Comparison of ENCODE assay signal across 23 mouse cellular contexts in the genomic region with DNA sequence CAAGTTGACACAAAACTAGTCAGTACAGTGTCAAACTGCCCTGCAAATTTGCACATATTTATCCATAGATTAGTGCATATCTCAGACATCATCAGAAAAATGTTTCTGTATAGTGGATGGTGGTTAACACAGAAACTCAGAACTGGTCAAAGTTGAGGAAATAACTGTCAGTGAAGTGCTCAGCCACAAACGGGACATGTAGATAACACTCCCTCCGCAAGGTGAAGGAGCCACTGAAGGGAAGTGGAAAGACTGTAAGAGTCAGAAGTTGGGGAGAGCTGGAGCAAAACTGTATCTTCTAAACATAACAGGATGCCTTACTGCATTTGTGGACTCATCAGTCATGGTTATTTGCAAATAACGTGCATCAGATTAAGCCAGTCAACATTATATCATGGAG. TPM values are rescaled to one million over a fixed set of nuclear protein-coding genes. Genes with fewer than 3 reads are reported as not detected.
DNase-seq lines count a peak whose midpoint lies in the region; ATAC-seq and TF ChIP-seq lines count a peak whose summit lies in the region.
"Had no signal": no experiment of that assay in that cellular context is flagged by ENCODE, and none has a peak within 500 bp of the region (broad histone marks: within the 10 kb centered on the region; RNA-seq: fewer than 3 reads in every experiment).

No protein-coding gene starts in this region.

- WGBS in liver, embryonic 13.5 days (ENCODE audit: insufficient replicate concordance): 12% methylated on average over 3 of the region's 3 CpGs

- H3K27me3 ChIP-seq in G1E (ENCODE audit: insufficient read depth, low read length): no peaks in the 10 kb centered on the region
- H3K27me3 ChIP-seq in liver, embryonic 13.5 days: no peaks in the 10 kb centered on the region
- H3K27me3 ChIP-seq: embryonic facial prominence, embryonic 13.5 days; forebrain, embryonic 12.5 days; heart, embryonic 12.5 days; hindbrain, embryonic 15.5 days; Patski had no signal

- DNase-seq in 416B (ENCODE audit: low read depth) (peak; percentile 85), G1E (ENCODE audit: low spot score) (no peak)
- DNase-seq in liver, embryonic 13.5 days: no peak
- no peak for DNase-seq in adrenal gland, adult 2 months
- DNase-seq in embryo, embryonic 9.5 days (ENCODE audit: extremely low spot score): no peak
- DNase-seq: adrenal gland, adult 8-10 months; adrenal gland, postnatal 36 days; cerebellum, adult 2 months; cerebellum, postnatal 10 days; gastrocnemius, postnatal 14 days; heart, postnatal 36 days had no signal

- no peak for TF ChIP-seq CTCF in G1E (IDR thresholded peaks at IDR 0.05; ENCODE audit: low read depth, low read length)

- no peaks in the 10 kb centered on the region for H3K9me3 ChIP-seq in G1E (replicated peaks)
- H3K9me3 ChIP-seq in liver, embryonic 13.5 days (replicated peaks): no peaks in the 10 kb centered on the region
- H3K9me3 ChIP-seq: embryonic facial prominence, embryonic 13.5 days; forebrain, embryonic 12.5 days; heart, embryonic 12.5 days; hindbrain, embryonic 15.5 days had no signal

- H3K27ac ChIP-seq in liver, embryonic 13.5 days: no peak overlapping the region
- H3K27ac ChIP-seq: embryonic facial prominence, embryonic 13.5 days; forebrain, embryonic 12.5 days; hindbrain, embryonic 15.5 days had no signal

- no peak overlapping the region for H3K4me2 ChIP-seq in liver, embryonic 13.5 days
- H3K4me2 ChIP-seq: embryonic facial prominence, embryonic 13.5 days; forebrain, embryonic 12.5 days; heart, embryonic 12.5 days; hindbrain, embryonic 15.5 days had no signal

- H3K4me1 ChIP-seq in G1E (ENCODE audit: insufficient read depth, low read depth, low read length): peaks cover 39% of the 10 kb centered on the region
- H3K4me1 ChIP-seq in liver, embryonic 13.5 days (replicated peaks): peaks cover 12% of the 10 kb centered on the region
- H3K4me1 ChIP-seq: embryonic facial prominence, embryonic 13.5 days; forebrain, embryonic 12.5 days; heart, embryonic 12.5 days; hindbrain, embryonic 15.5 days had no signal

- no peak overlapping the region for H3K4me3 ChIP-seq in G1E (ENCODE audit: low read depth, low read length)
- H3K4me3 ChIP-seq in liver, embryonic 13.5 days (replicated peaks): no peak overlapping the region
- H3K4me3 ChIP-seq: embryonic facial prominence, embryonic 13.5 days; forebrain, embryonic 12.5 days; heart, embryonic 12.5 days; hindbrain, embryonic 15.5 days had no signal

- ATAC-seq in G1E (ENCODE audit: extremely low read depth, insufficient number of reproducible peaks, low FRiP score, poor library complexity, severe bottlenecking): peak; percentile 86
- ATAC-seq in liver, embryonic 13.5 days (ENCODE audit: low read depth): peak; percentile 39; the same call in 1 of the 2 replicates
- ATAC-seq in megakaryocyte-erythroid progenitor cell, adult 5-6 weeks (replicated peaks; ENCODE audit: low FRiP score, low TSS enrichment, poor library complexity, severe bottlenecking): peak; percentile 67
- ATAC-seq: CD4-positive, CD25-positive, alpha-beta regulatory T cell, adult 4 months; forebrain, embryonic 16.5 days; Patski had no signal

- H3K9ac ChIP-seq in liver, embryonic 13.5 days: no peak overlapping the region
- H3K9ac ChIP-seq: embryonic facial prominence, embryonic 13.5 days; forebrain, embryonic 12.5 days; heart, embryonic 12.5 days; hindbrain, embryonic 15.5 days had no signal

- no peaks in the 10 kb centered on the region for H3K36me3 ChIP-seq in G1E (replicated peaks)
- no peaks in the 10 kb centered on the region for H3K36me3 ChIP-seq in liver, embryonic 13.5 days
- H3K36me3 ChIP-seq: embryonic facial prominence, embryonic 13.5 days; forebrain, embryonic 12.5 days; heart, embryonic 12.5 days; hindbrain, embryonic 15.5 days had no signal

RNA-seq across cellular contexts. Expression of a gene that starts 19.5 kb away (rescaled TPM):
- total RNA-seq in G1E (2014; fragmentation: Nextera tagmentation) (not detected in 2 replicates), G1E (2017) (0.11 and 0.46 TPM in 2 replicates)
- polyA plus RNA-seq in G1E (2012): not detected in 2 replicates
- not detected in 2 replicates for polyA plus RNA-seq in liver, embryonic 13.5 days (2015; fragmentation: Nextera tagmentation; extraction: Ambion mirVana)
- not detected in 2 replicates for total RNA-seq in megakaryocyte-erythroid progenitor cell, adult 5-6 weeks (2014; fragmentation: Nextera tagmentation)
- not detected in 2 replicates for total RNA-seq in megakaryocyte-erythroid progenitor cell, adult 5-6 weeks (2017)
- not detected for total RNA-seq in adrenal gland, adult 2 months (2021)
- polyA plus RNA-seq in adrenal gland, adult 2 months (2012; rRNA removed): not detected in 2 replicates
- total RNA-seq: adrenal gland, adult 8-10 months; adrenal gland, postnatal 36 days; gastrocnemius, postnatal 14 days; heart, adult 8-10 months; heart, postnatal 36 days had no signal
- polyA plus RNA-seq: CD4-positive, CD25-positive, alpha-beta regulatory T cell, adult 4 months; cerebellum, adult 2 months; embryonic facial prominence, embryonic 13.5 days; forebrain, embryonic 12.5 days; forebrain, embryonic 16.5 days; frontal cortex, adult 2 months; heart, embryonic 12.5 days; heart, embryonic 16.5 days; hindbrain, embryonic 11.5 days; hindbrain, embryonic 15.5 days; Patski had no signal

RNA-seq across cellular contexts. Expression of a gene that starts 24.1 kb away (rescaled TPM):
- total RNA-seq in G1E (2014; fragmentation: Nextera tagmentation) (0.34 TPM in 1 of 2 replicates, not detected in the other), G1E (2017) (0.11 and 0.12 TPM in 2 replicates)
- not detected in 2 replicates for polyA plus RNA-seq in G1E (2012)
- polyA plus RNA-seq in liver, embryonic 13.5 days (2015; fragmentation: Nextera tagmentation; extraction: Ambion mirVana): 0.10 and 0.12 TPM in 2 replicates
- total RNA-seq in megakaryocyte-erythroid progenitor cell, adult 5-6 weeks (2014; fragmentation: Nextera tagmentation): not detected in 2 replicates
- not detected in 2 replicates for total RNA-seq in megakaryocyte-erythroid progenitor cell, adult 5-6 weeks (2017)
- total RNA-seq in adrenal gland, adult 2 months (2021): not detected
- not detected in 2 replicates for polyA plus RNA-seq in adrenal gland, adult 2 months (2012; rRNA removed)
- total RNA-seq: adrenal gland, adult 8-10 months; gastrocnemius, postnatal 14 days; heart, adult 8-10 months; heart, postnatal 36 days had no signal
- polyA plus RNA-seq: cerebellum, adult 2 months; forebrain, embryonic 12.5 days; forebrain, embryonic 16.5 days; hindbrain, embryonic 11.5 days; hindbrain, embryonic 15.5 days; Patski had no signal

RNA-seq across cellular contexts. Expression of a gene that starts 29.2 kb away (rescaled TPM):
- total RNA-seq in G1E (2014; fragmentation: Nextera tagmentation) (1.8 and 2.2 TPM in 2 replicates), G1E (2017) (3.7 and 3.9 TPM in 2 replicates)
- polyA plus RNA-seq in G1E (2012): 0.03 and 0.04 TPM in 2 replicates
- polyA plus RNA-seq in liver, embryonic 13.5 days (2015; fragmentation: Nextera tagmentation; extraction: Ambion mirVana): 1.7 and 1.9 TPM in 2 replicates
- 0.64 TPM in 1 of 2 replicates, not detected in the other for total RNA-seq in megakaryocyte-erythroid progenitor cell, adult 5-6 weeks (2014; fragmentation: Nextera tagmentation)
- not detected in 2 replicates for total RNA-seq in megakaryocyte-erythroid progenitor cell, adult 5-6 weeks (2017)
- total RNA-seq in adrenal gland, adult 2 months (2021): 1 to 10 TPM; 1.3 to 1.9 TPM
- polyA plus RNA-seq in adrenal gland, adult 2 months (2012; rRNA removed): 0.82 and 0.88 TPM in 2 replicates
- polyA plus RNA-seq: Patski had no signal
